Mouse (Mus musculus) myocyte (in vitro differentiated cells): Measurements from ENCODE around the gene Cnih2. TPM values are rescaled to one million over a fixed set of nuclear protein-coding genes. Genes with fewer than 3 reads are reported as not detected.

Experiments used
- H3K27me3 ChIP-seq: one replicate; pipeline ENCODE4 v1.6.1; 2011; ENCODE audit not compliant: control insufficient read depth, insufficient read depth, insufficient read length
- H3K36me3 ChIP-seq: one replicate; pipeline ENCODE4 v1.6.1; 2011; ENCODE audit not compliant: control insufficient read depth, insufficient read depth
- H3K4me2 ChIP-seq: one replicate; pipeline ENCODE4 v1.6.1; 2011; ENCODE audit warnings: low read depth, control low read depth
- H3K4me3 ChIP-seq: one replicate; pipeline ENCODE4 v1.5.1; 2011; ENCODE audit warnings: mild to moderate bottlenecking, control low read depth, moderate library complexity
- H3K79me2 ChIP-seq: one replicate; pipeline ENCODE4 v1.6.1; 2011; ENCODE audit not compliant: control insufficient read depth, insufficient read depth
- H3ac ChIP-seq: one replicate; pipeline ENCODE4 v1.6.1; 2011; ENCODE audit not compliant: control insufficient read depth, insufficient read length
- CEBPB ChIP-seq: IDR thresholded peaks from 2 replicates; pipeline ENCODE4 v1.6.1; 2011; ENCODE audit warnings: mild to moderate bottlenecking, moderate library complexity; ENCODE audit not compliant: poor library complexity, insufficient read depth, severe bottlenecking
- E2F4 ChIP-seq: IDR thresholded peaks from one replicate; pipeline ENCODE4 v1.6.1; 2011; ENCODE audit warnings: mild to moderate bottlenecking, control low read depth, moderate library complexity; ENCODE audit not compliant: insufficient read depth
- MAX ChIP-seq: IDR thresholded peaks from one replicate; pipeline ENCODE4 v1.6.1; 2011; ENCODE audit warnings: low read depth, mild to moderate bottlenecking, control low read depth
- MYOD1 ChIP-seq, 3 experiments: IDR thresholded peaks; one replicate each; pipeline ENCODE4 v1.6.1; 2011; ENCODE audit warnings: control low read depth in 2 of 3, low read depth in 2 of 3, mild to moderate bottlenecking in 2 of 3, moderate library complexity in 1 of 3; ENCODE audit not compliant: insufficient read length in 2 of 3, control insufficient read depth in 1 of 3
- MYOG ChIP-seq, 3 experiments: IDR thresholded peaks; one replicate each; pipeline ENCODE4 v1.6.1; 2011; ENCODE audit warnings: control low read depth in 2 of 3, low read depth in 2 of 3, mild to moderate bottlenecking in 2 of 3; ENCODE audit not compliant: insufficient read length in 2 of 3, control insufficient read depth in 1 of 3, insufficient read depth in 1 of 3
- POLR2A ChIP-seq: IDR thresholded peaks from one replicate; pipeline ENCODE4 v1.6.1; 2011; ENCODE audit warnings: low read depth, mild to moderate bottlenecking, control low read depth, moderate library complexity; ENCODE audit not compliant: insufficient read length
- POLR2AphosphoS2 ChIP-seq: IDR thresholded peaks from one replicate; pipeline ENCODE4 v1.6.1; 2011; ENCODE audit warnings: low read depth, control low read depth; ENCODE audit not compliant: insufficient read length
- REST ChIP-seq: IDR thresholded peaks from one replicate; pipeline ENCODE4 v1.6.1; 2011; ENCODE audit warnings: mild to moderate bottlenecking, control low read depth, moderate library complexity; ENCODE audit not compliant: insufficient read depth, insufficient read length
- SRF ChIP-seq: IDR thresholded peaks from one replicate; pipeline ENCODE4 v1.6.1; 2011; ENCODE audit warnings: low read depth; ENCODE audit not compliant: control insufficient read depth, insufficient read length
- TCF12 ChIP-seq: IDR thresholded peaks from one replicate; pipeline ENCODE4 v1.6.1; 2011; ENCODE audit warnings: mild to moderate bottlenecking, control low read depth; ENCODE audit not compliant: poor library complexity, insufficient read depth, severe bottlenecking
- TCF3 ChIP-seq: IDR thresholded peaks from one replicate; pipeline ENCODE4 v1.6.1; 2011; ENCODE audit warnings: low read depth, control low read depth; ENCODE audit not compliant: insufficient read length
- USF1 ChIP-seq: IDR thresholded peaks from one replicate; pipeline ENCODE4 v1.6.1; 2011; ENCODE audit warnings: low read depth, mild to moderate bottlenecking, control low read depth, moderate library complexity
- polyA plus RNA-seq: library from polyadenylated mRNA; unstranded; fragments of >200 nt; fragmentation: generic; extraction: Trizol; gene quantifications from one replicate; pipeline ENCODE4 v1.2.1, GENCODE M21; 2012; ENCODE audit warnings: missing spikeins

Cnih2 gene
- polyA plus RNA-seq, 1 experiment, result 1.6 TPM

DNA sequence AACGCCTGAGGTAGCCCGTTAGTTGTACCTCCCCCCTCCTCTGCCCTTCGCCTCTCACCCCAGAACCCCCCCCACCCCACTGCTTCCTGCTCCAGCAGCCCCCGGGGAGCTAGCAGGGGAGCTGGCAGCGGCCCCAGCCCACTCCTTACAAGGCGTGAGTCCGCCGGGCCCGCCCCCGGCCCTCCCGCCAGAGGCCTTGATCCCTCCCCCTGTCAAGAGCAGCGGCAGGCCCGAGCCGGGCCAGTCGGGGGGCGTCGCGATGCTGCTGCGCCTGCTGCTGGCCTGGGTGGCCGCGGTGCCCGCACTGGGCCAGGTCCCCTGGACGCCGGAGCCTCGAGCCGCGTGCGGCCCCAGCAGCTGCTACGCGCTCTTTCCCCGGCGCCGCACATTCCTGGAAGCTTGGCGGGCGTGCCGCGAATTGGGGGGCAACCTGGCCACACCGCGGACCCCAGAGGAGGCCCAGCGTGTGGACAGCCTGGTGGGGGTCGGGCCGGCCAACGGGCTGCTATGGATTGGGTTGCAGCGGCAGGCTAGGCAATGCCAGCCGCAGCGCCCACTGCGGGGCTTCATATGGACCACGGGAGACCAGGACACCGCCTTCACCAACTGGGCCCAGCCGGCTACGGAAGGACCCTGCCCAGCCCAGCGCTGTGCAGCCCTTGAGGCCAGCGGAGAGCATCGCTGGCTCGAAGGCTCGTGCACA, 30.3 kb downstream of the Cnih2 start, which contains the start of gene Cd248:
Gene Cd248, plus strand, starts transcription at position 212 of the 703 bp plus-strand sequence.
- no peaks in the 10 kb centered on the region for H3K27me3 ChIP-seq
- no peak within 1 kb of the TSS for H3K4me3 ChIP-seq
- H3K4me2 ChIP-seq, result peak within 1 kb of the TSS; percentile 60
- H3K79me2 ChIP-seq, result no peaks in the 10 kb centered on the region
- TF ChIP-seq TCF3, result no peak
- no peak for TF ChIP-seq USF1
- peak in 2 of 3 experiments; percentile 19 to 48 for TF ChIP-seq MYOG (IDR thresholded peaks at IDR 0.05; ENCODE audit: control insufficient read depth in 1 of 3, insufficient read depth in 1 of 3, insufficient read length in 2 of 3, low read depth in 2 of 3)
- TF ChIP-seq MYOD1 (IDR thresholded peaks at IDR 0.05; ENCODE audit: control insufficient read depth in 1 of 3, insufficient read length in 2 of 3, low read depth in 2 of 3), result peak in 1 of 3 experiments; percentile 40
- TF ChIP-seq SRF, result no peak
- TF ChIP-seq MAX, result no peak
- peak; percentile 71 for TF ChIP-seq POLR2A
- TF ChIP-seq REST, result no peak
- no peak for TF ChIP-seq CEBPB
- TF ChIP-seq E2F4, result no peak
- no peak for TF ChIP-seq TCF12
- peak; percentile 45 for TF ChIP-seq POLR2AphosphoS2
- H3ac ChIP-seq, result peak within 1 kb of the TSS; percentile 8
- H3K36me3 ChIP-seq, result no peaks in the 10 kb centered on the region

DNA sequence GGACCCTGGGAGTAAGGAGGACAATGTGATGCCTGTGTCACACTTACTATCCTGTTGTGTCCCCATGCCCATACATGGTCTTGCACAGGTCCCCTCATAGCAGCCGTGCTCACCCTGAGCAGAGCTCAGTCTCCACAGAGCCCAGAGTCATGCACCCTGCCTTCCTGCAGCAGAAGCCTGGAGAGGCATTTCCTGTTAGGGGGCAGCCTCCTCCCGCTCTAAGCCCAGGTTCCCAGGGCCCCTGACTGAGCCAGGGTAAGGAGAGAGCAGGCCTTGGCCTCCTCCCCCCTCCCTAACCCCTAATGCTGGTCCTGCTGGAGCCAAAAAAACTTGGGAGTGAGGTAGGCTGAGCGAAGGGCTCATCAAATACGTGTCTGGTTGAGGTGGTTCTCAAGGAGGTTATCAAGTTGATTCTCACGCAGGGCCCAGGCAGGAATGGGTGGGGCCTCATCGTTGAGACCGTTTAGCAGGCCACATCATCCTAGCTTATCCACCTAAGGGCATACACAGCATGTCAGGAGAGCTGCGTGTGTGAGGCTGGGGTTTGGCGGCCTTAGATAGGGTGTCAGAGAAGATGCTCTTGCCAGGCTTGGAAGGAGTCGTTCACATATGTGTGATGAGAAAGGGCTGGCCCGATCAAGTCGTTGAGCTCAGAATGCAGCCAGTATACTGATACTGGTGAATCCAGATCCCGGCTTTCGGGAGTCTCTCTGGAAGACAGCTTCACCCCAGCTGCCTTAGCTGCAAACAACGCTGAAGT, 31.1 kb downstream of the Cnih2 start:
- H3K79me2 ChIP-seq, result no peaks in the 10 kb centered on the region

DNA sequence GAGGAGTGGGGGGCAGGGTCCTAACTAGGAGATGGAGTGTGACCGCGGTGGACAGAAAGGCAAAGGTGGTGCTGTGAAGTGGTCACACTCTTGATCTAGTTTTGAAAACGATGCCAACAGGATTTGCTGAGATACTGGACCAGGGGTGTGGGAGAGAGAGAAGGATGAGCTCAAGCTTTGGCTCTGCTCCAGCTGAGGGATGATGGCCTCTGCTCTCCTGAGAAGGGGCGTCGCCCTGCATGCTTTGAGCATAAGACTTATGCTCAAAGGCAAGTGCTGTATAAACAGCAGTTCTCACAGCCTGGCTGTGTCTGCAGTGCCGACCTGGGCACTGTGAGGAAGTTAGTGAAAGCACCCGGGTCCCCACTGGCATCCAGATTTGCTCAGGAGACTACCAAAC, 33.2 kb downstream of the Cnih2 start:
- peak overlapping the region; percentile 19 for H3K4me2 ChIP-seq
- no peak overlapping the region for H3K4me3 ChIP-seq
- H3K36me3 ChIP-seq, result no peaks in the 10 kb centered on the region
- no peaks in the 10 kb centered on the region for H3K79me2 ChIP-seq
- TF ChIP-seq CEBPB, result no peak
- no peak for TF ChIP-seq MYOD1 (IDR thresholded peaks at IDR 0.05; ENCODE audit: control insufficient read depth in 1 of 3, insufficient read length in 2 of 3, low read depth in 2 of 3)
- TF ChIP-seq TCF3, result no peak
- no peak for TF ChIP-seq POLR2A
- no peak for TF ChIP-seq SRF
- no peak for TF ChIP-seq POLR2AphosphoS2
- TF ChIP-seq TCF12, result no peak
- no peak for TF ChIP-seq MYOG (IDR thresholded peaks at IDR 0.05; ENCODE audit: control insufficient read depth in 1 of 3, insufficient read depth in 1 of 3, insufficient read length in 2 of 3, low read depth in 2 of 3)
- TF ChIP-seq REST, result no peak
- no peak for TF ChIP-seq USF1
- no peak for TF ChIP-seq E2F4
- H3ac ChIP-seq, result no peak overlapping the region
- H3K27me3 ChIP-seq, result no peaks in the 10 kb centered on the region

More for the DNA sequence above, 31.1 kb downstream of the Cnih2 start:
- no peak for TF ChIP-seq SRF
- no peak for TF ChIP-seq POLR2AphosphoS2
- TF ChIP-seq CEBPB, result no peak
- no peak for TF ChIP-seq TCF3
- TF ChIP-seq USF1, result no peak
- TF ChIP-seq TCF12, result no peak
- TF ChIP-seq E2F4, result no peak
- TF ChIP-seq MYOD1 (IDR thresholded peaks at IDR 0.05; ENCODE audit: control insufficient read depth in 1 of 3, insufficient read length in 2 of 3, low read depth in 2 of 3), result no peak
- no peaks in the 10 kb centered on the region for H3K36me3 ChIP-seq
- no peak overlapping the region for H3K4me3 ChIP-seq
- H3K4me2 ChIP-seq, result peak overlapping the region; percentile 60
- H3ac ChIP-seq, result peak overlapping the region; percentile 8
- H3K27me3 ChIP-seq, result no peaks in the 10 kb centered on the region

DNA sequence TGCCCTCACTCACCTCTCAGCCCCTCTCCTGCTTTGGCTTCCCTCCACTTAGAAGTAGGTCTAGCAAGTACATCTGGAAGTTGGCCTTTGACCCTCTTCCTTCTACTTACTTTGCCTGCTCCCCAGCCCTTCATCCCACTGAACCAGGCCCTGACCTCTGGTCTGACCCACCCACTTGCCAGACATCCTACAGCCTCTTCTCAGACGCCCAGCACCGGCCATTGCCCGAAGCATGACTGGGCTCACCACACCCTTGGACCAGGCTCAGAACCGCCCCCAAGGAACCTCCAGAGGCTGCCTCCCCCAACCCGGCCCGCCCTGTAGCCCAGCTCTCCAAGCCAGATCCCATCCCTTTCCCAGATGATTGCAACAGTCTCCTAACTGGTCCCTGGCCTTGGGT, 35.9 kb downstream of the Cnih2 start:
- TF ChIP-seq SRF, result no peak
- TF ChIP-seq MAX, result no peak
- TF ChIP-seq CEBPB, result peak; percentile 38; the same call in 1 of the 2 replicates
- TF ChIP-seq USF1, result no peak
- TF ChIP-seq TCF3, result no peak
- TF ChIP-seq REST, result no peak
- no peak for TF ChIP-seq MYOG (IDR thresholded peaks at IDR 0.05; ENCODE audit: control insufficient read depth in 1 of 3, insufficient read depth in 1 of 3, insufficient read length in 2 of 3, low read depth in 2 of 3)
- no peak for TF ChIP-seq TCF12
- no peak for TF ChIP-seq E2F4
- TF ChIP-seq POLR2A, result peak; percentile 34
- peak; percentile 53 for TF ChIP-seq POLR2AphosphoS2
- TF ChIP-seq MYOD1 (IDR thresholded peaks at IDR 0.05; ENCODE audit: control insufficient read depth in 1 of 3, insufficient read length in 2 of 3, low read depth in 2 of 3), result no peak
- H3K36me3 ChIP-seq, result no peaks in the 10 kb centered on the region
- no peaks in the 10 kb centered on the region for H3K27me3 ChIP-seq
- H3K4me3 ChIP-seq, result no peak overlapping the region
- no peak overlapping the region for H3ac ChIP-seq
- peak overlapping the region; percentile 72 for H3K4me2 ChIP-seq
- no peaks in the 10 kb centered on the region for H3K79me2 ChIP-seq
